Mouse (Mus musculus) kidney, adult 2 months (tissue): ENCODE measurements at regions not wholly inside any gene's neighbourhood (a gene's known extent, or its start where the extent isn't known, plus 50 kb on each side); places are given as distances from the start of the nearest gene placed in this dataset.

Experiments used
- DNase-seq: peaks from one replicate; pipeline ENCODE4 v3.0.0; 2021
- H3K27ac ChIP-seq: fragments of 200-500 bp; 2 replicates; pipeline ENCODE4 v1.5.1; 2012; ENCODE audit warnings: low read depth, low read length, control low read depth, inconsistent platforms; ENCODE audit not compliant: insufficient read depth
- H3K27me3 ChIP-seq: fragments of 200-500 bp; replicated peaks from 2 replicates; pipeline ENCODE4 v1.6.1; 2012; ENCODE audit warnings: mild to moderate bottlenecking, moderate library complexity, low read length, inconsistent platforms; ENCODE audit not compliant: control insufficient read depth, insufficient read depth
- H3K36me3 ChIP-seq: fragments of 200-500 bp; 2 replicates; pipeline ENCODE4 v1.6.1; 2012; ENCODE audit warnings: mild to moderate bottlenecking, moderate library complexity, low read length, inconsistent platforms; ENCODE audit not compliant: control insufficient read depth, insufficient read depth
- H3K4me1 ChIP-seq: fragments of 200-500 bp; 2 replicates; pipeline ENCODE4 v1.6.1; 2011; ENCODE audit warnings: low read length; ENCODE audit not compliant: control insufficient read depth, insufficient read depth
- H3K4me3 ChIP-seq: fragments of 200-500 bp; 2 replicates; pipeline ENCODE4 v1.5.1; 2011; ENCODE audit warnings: mild to moderate bottlenecking, low read depth, low read length, control low read depth; ENCODE audit not compliant: insufficient read depth
- CTCF ChIP-seq: fragments of 200-500 bp; conservative IDR thresholded peaks from 2 replicates; pipeline ENCODE4 v1.5.1; 2011; ENCODE audit warnings: low read depth, mild to moderate bottlenecking, control low read depth, low read length, moderate library complexity, mixed read lengths; ENCODE audit not compliant: insufficient read depth, insufficient read length
- POLR2A ChIP-seq: fragments of 200-500 bp; IDR thresholded peaks from one replicate; pipeline ENCODE4 v1.6.1; 2011; ENCODE audit warnings: low read depth, low read length, control low read depth
- WGBS: fragments of 180-500 bp; shearing (Covaris S2); methylation state at CpG from one replicate; pipeline ENCODE4 v1.1.7; 2018; 5-methylcytosine and 5-hydroxymethylcytosine counted together

DNA sequence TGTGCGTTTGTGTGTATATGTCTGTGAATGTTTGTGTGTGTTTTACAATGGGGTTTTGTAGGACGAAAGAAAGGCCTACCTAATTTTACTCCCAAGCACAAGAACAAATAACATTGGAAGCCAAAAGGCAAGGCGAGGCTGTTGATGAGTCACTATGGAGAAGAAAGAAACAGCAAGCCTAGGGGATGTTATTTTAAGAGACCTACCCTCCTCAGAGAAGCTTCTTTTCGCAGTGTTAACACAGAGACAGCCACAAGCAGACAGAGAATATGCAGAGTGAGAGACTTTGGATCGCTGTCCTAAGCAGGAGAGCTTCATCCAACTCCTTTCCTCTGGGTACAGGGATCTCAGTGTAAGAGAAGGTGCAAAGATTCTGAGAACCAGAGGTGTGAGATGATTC is 57.3 kb upstream of the Frmd4a start:
- H3K27ac ChIP-seq = no peak overlapping the region
- no peak for TF ChIP-seq POLR2A
- TF ChIP-seq CTCF = no peak
- DNase-seq = no peak
- 80% methylated on average over 5 of the region's 5 CpGs for WGBS
- peaks cover 2% of the 10 kb centered on the region for H3K36me3 ChIP-seq
- no peak overlapping the region for H3K4me3 ChIP-seq
- H3K4me1 ChIP-seq = no peaks in the 10 kb centered on the region
- H3K27me3 ChIP-seq = 0 out of 2 replicates have a peak, but pooled peaks cover 2% of the 10 kb centered on the region

DNA sequence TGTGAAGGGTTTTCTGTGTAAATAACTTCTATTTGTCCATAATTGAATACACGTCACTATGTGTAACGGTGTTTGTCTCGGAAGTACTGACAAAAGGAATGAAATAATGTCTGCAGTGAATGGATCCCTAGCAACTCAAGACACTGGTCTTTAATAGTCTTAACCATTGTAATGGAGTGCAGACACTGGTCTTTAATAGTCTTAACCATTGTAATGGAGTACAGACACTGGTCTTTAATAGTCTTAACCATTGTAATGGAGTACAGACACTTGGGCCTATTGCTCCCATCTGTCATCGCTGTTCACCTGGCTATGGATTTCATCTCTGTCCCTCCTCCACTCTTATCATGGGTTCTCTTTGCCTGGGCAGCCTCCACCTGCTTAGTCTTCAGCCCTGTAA is 53.2 kb upstream of the Frmd4a start:
- TF ChIP-seq POLR2A (no peak), CTCF (no peak)
- DNase-seq = no peak
- H3K4me1 ChIP-seq = no peaks in the 10 kb centered on the region
- H3K27ac ChIP-seq = no peak overlapping the region
- 91% methylated on average over 4 of the region's 4 CpGs for WGBS
- H3K4me3 ChIP-seq = no peak overlapping the region
- H3K27me3 ChIP-seq = 0 out of 2 replicates have a peak, but pooled peaks cover 2% of the 10 kb centered on the region
- H3K36me3 ChIP-seq = peaks cover 2% of the 10 kb centered on the region
